Mouse (Mus musculus) forebrain, embryonic 13.5 days (tissue): ENCODE measurements around the gene Ifi203. TPM values are rescaled to one million over a fixed set of nuclear protein-coding genes. Genes with fewer than 3 reads are reported as not detected.
"Not testable (repeated sequence)": the region's sequence is repeated elsewhere in the genome, so short reads cannot be mapped to it uniquely, and the experiment has no call there.

Experiments
- ATAC-seq: fragments of 200-750 bp; cut with Nextera tagmentation; 2 replicates; pipeline ENCODE4 v1.8.0; 2017
- H3K27ac ChIP-seq: fragments of 300-500 bp; sonication (generic); 2 replicates; pipeline ENCODE4 v1.5.1; 2015; ENCODE audit warnings: inconsistent platforms, mild to moderate bottlenecking, moderate library complexity
- H3K27me3 ChIP-seq: fragments of 300-500 bp; sonication (generic); 2 replicates; pipeline ENCODE4 v1.6.1; 2015; ENCODE audit warnings: mild to moderate bottlenecking, inconsistent platforms
- H3K36me3 ChIP-seq: fragments of 300-500 bp; sonication (generic); 2 replicates; pipeline ENCODE4 v1.6.1; 2015; ENCODE audit warnings: mild to moderate bottlenecking, inconsistent platforms; ENCODE audit not compliant: poor library complexity, severe bottlenecking
- H3K4me1 ChIP-seq: fragments of 300-500 bp; sonication (generic); 2 replicates; pipeline ENCODE4 v1.6.1; 2015; ENCODE audit warnings: inconsistent platforms
- H3K4me2 ChIP-seq: fragments of 300-500 bp; sonication (generic); 2 replicates; pipeline ENCODE4 v1.6.1; 2015; ENCODE audit warnings: inconsistent platforms, mild to moderate bottlenecking, moderate library complexity
- H3K4me3 ChIP-seq: fragments of 300-500 bp; sonication (generic); 2 replicates; pipeline ENCODE4 v1.5.1; 2015; ENCODE audit warnings: mild to moderate bottlenecking, inconsistent platforms
- H3K9ac ChIP-seq: fragments of 300-500 bp; sonication (generic); 2 replicates; pipeline ENCODE4 v1.6.1; 2015; ENCODE audit warnings: mild to moderate bottlenecking, inconsistent platforms
- H3K9me3 ChIP-seq: fragments of 300-500 bp; sonication (generic); replicated peaks from 2 replicates; pipeline ENCODE4 v1.6.1; 2016; ENCODE audit warnings: inconsistent platforms
- WGBS: fragments of 180-500 bp; shearing (Covaris S2); methylation state at CpG from one replicate; pipeline ENCODE4 v1.1.7; 2015; 5-methylcytosine and 5-hydroxymethylcytosine counted together
- polyA plus RNA-seq: library from polyadenylated mRNA; unstranded; fragments of >200 nt; fragmentation: Nextera tagmentation; extraction: Ambion mirVana; gene quantifications from 2 replicates; pipeline ENCODE4 v1.2.1, GENCODE M21; 2015

Gene Ifi203
- polyA plus RNA-seq = 0.78 and 1.7 TPM in 2 replicates

- 74% methylated on average over 3 of the region's 3 CpGs for WGBS
- not testable (repeated sequence) for H3K4me3 ChIP-seq, H3K27ac ChIP-seq, H3K27me3 ChIP-seq, H3K36me3 ChIP-seq, H3K9ac ChIP-seq, ATAC-seq, H3K4me2 ChIP-seq, H3K9me3 ChIP-seq, H3K4me1 ChIP-seq
These were observed at the start of gene Ifi203, which contains the start of gene Mndal for GRCm38 (mm10) chr1:173941924-173942779. Ifi203 (minus strand) TSS chr1:173942672. Mndal (minus strand) TSS chr1:173942491.

GRCm38 (mm10) chr1:173982694-173983305 is 40.3 kb upstream of the Ifi203 start, which contains the start of gene Ifi202b:
Ifi202b (minus strand) TSS chr1:173982744.
- H3K4me1 ChIP-seq, H3K4me2 ChIP-seq, H3K27me3 ChIP-seq, H3K9me3 ChIP-seq, ATAC-seq, H3K4me3 ChIP-seq, H3K36me3 ChIP-seq, H3K27ac ChIP-seq, H3K9ac ChIP-seq: not testable (repeated sequence)
- 88% methylated on average over 6 of the region's 6 CpGs for WGBS

GRCm38 (mm10) chr1:173981038-173981437 is 38.6 kb upstream of the Ifi203 start:
- not testable (repeated sequence) for ATAC-seq, H3K27me3 ChIP-seq
- 51% methylated on average over 3 of the region's 3 CpGs for WGBS

GRCm38 (mm10) chr1:173977622-173978021 is 35.1 kb upstream of the Ifi203 start:
- H3K27me3 ChIP-seq = no peaks in the 10 kb centered on the region
- ATAC-seq = no peak

More at GRCm38 (mm10) chr1:173981038-173981437, 38.6 kb upstream of the Ifi203 start:
- not testable (repeated sequence) for H3K9me3 ChIP-seq, H3K9ac ChIP-seq, H3K27ac ChIP-seq, H3K4me2 ChIP-seq, H3K4me3 ChIP-seq, H3K4me1 ChIP-seq, H3K36me3 ChIP-seq

GRCm38 (mm10) chr1:173973111-173973510 is 30.6 kb upstream of the Ifi203 start:
- Histone ChIP-seq H3K9me3 (no peaks in the 10 kb centered on the region), H3K27ac (no peak overlapping the region), H3K4me2 (no peak overlapping the region), H3K9ac (no peak overlapping the region), H3K4me1 (no peaks in the 10 kb centered on the region), H3K36me3 (no peaks in the 10 kb centered on the region), H3K27me3 (no peaks in the 10 kb centered on the region), H3K4me3 (no peak overlapping the region)
- ATAC-seq = no peak

More at GRCm38 (mm10) chr1:173977622-173978021, 35.1 kb upstream of the Ifi203 start:
- Histone ChIP-seq H3K4me1 (no peaks in the 10 kb centered on the region), H3K4me3 (no peak overlapping the region), H3K4me2 (no peak overlapping the region), H3K27ac (no peak overlapping the region), H3K9me3 (no peaks in the 10 kb centered on the region), H3K36me3 (no peaks in the 10 kb centered on the region), H3K9ac (no peak overlapping the region)

- not testable (repeated sequence) for H3K9me3 ChIP-seq, ATAC-seq, H3K36me3 ChIP-seq, H3K4me2 ChIP-seq, H3K27ac ChIP-seq, H3K4me1 ChIP-seq, H3K4me3 ChIP-seq, H3K9ac ChIP-seq, H3K27me3 ChIP-seq
- 97% methylated on average over 1 of the region's 1 CpGs for WGBS
These were observed 19.0 kb upstream of the Ifi203 start for GRCm38 (mm10) chr1:173961491-173961890.

- not testable (repeated sequence) for H3K4me1 ChIP-seq, H3K9ac ChIP-seq, H3K4me3 ChIP-seq, H3K4me2 ChIP-seq, ATAC-seq, H3K27ac ChIP-seq, H3K9me3 ChIP-seq, H3K27me3 ChIP-seq, H3K36me3 ChIP-seq
- 70% methylated on average over 3 of the region's 3 CpGs for WGBS
These were observed 17.5 kb upstream of the Ifi203 start for GRCm38 (mm10) chr1:173959998-173960397.

- not testable (repeated sequence) for H3K9ac ChIP-seq, ATAC-seq, H3K9me3 ChIP-seq, H3K27me3 ChIP-seq, H3K27ac ChIP-seq, H3K4me1 ChIP-seq, H3K4me2 ChIP-seq, H3K36me3 ChIP-seq, H3K4me3 ChIP-seq
- WGBS = 84% methylated on average over 3 of the region's 3 CpGs
These were observed 13.5 kb upstream of the Ifi203 start for GRCm38 (mm10) chr1:173955839-173956527.

- WGBS = 82% methylated on average over 2 of the region's 2 CpGs
- Histone ChIP-seq H3K27ac (no peak overlapping the region), H3K27me3 (no peaks in the 10 kb centered on the region), H3K4me2 (no peak overlapping the region), H3K4me1 (no peaks in the 10 kb centered on the region), H3K9ac (no peak overlapping the region), H3K36me3 (no peaks in the 10 kb centered on the region), H3K9me3 (no peaks in the 10 kb centered on the region), H3K4me3 (no peak overlapping the region)
- no peak for ATAC-seq
These were observed 12.8 kb upstream of the Ifi203 start for GRCm38 (mm10) chr1:173955071-173955796.

- Histone ChIP-seq H3K36me3 (no peaks in the 10 kb centered on the region), H3K4me1 (no peaks in the 10 kb centered on the region), H3K27me3 (no peaks in the 10 kb centered on the region), H3K9ac (no peak overlapping the region), H3K27ac (no peak overlapping the region), H3K9me3 (no peaks in the 10 kb centered on the region), H3K4me2 (no peak overlapping the region), H3K4me3 (no peak overlapping the region)
- 93% methylated on average over 1 of the region's 1 CpGs for WGBS
- ATAC-seq = no peak
These were observed 11.1 kb upstream of the Ifi203 start for GRCm38 (mm10) chr1:173953563-173953962.

- H3K4me3 ChIP-seq, H3K36me3 ChIP-seq, H3K9ac ChIP-seq, H3K9me3 ChIP-seq, H3K27me3 ChIP-seq, ATAC-seq, H3K27ac ChIP-seq, H3K4me1 ChIP-seq, H3K4me2 ChIP-seq: not testable (repeated sequence)
- 88% methylated on average over 2 of the region's 2 CpGs for WGBS
These were observed 6.6 kb upstream of the Ifi203 start for GRCm38 (mm10) chr1:173949044-173949443.

GRCm38 (mm10) chr1:173942780-173943066 is 251 bp upstream of the Ifi203 start:
- H3K27me3 ChIP-seq, H3K4me2 ChIP-seq, H3K27ac ChIP-seq, H3K4me1 ChIP-seq, H3K9me3 ChIP-seq, H3K9ac ChIP-seq, H3K36me3 ChIP-seq, H3K4me3 ChIP-seq: not testable (repeated sequence)
- peak; percentile 61; the same call in 1 of the 2 replicates for ATAC-seq
